Mouse (Mus musculus) CH12.LX (cell line): ENCODE results near the gene Vmn2r19. TPM values are rescaled to one million over a fixed set of nuclear protein-coding genes. Genes with fewer than 3 reads are reported as not detected.

Source experiments
- DNase-seq: peaks from one replicate; pipeline ENCODE4 v3.0.0-alpha.2; 2013; ENCODE audit errors: extremely low read depth
- H3K27ac ChIP-seq: 2 replicates; pipeline ENCODE4 v1.5.1; 2012; ENCODE audit warnings: low read depth, mild to moderate bottlenecking, control low read depth, moderate library complexity; ENCODE audit not compliant: insufficient read depth
- H3K27me3 ChIP-seq: replicated peaks from 2 replicates; pipeline ENCODE3; 2012; ENCODE audit warnings: inconsistent platforms
- H3K36me3 ChIP-seq, 2 experiments: replicated peaks in 1 of 2; 2 replicates each; pipeline versions ENCODE3 to v1.6.1; 2012; ENCODE audit warnings: inconsistent platforms in 1 of 2, low read length in 1 of 2, mild to moderate bottlenecking in 1 of 2, mixed read lengths in 1 of 2, moderate library complexity in 1 of 2; ENCODE audit not compliant: control insufficient read depth in 1 of 2, insufficient read depth in 1 of 2
- H3K4me1 ChIP-seq, 2 experiments: 2 replicates each; pipeline ENCODE4 v1.6.1; 2012; ENCODE audit warnings: inconsistent platforms in 1 of 2, moderate library complexity in 1 of 2; ENCODE audit not compliant: insufficient read depth in 2 of 2, control insufficient read depth in 1 of 2
- H3K4me2 ChIP-seq: 2 replicates; pipeline ENCODE4 v1.6.1; 2012; ENCODE audit warnings: low read depth, mild to moderate bottlenecking, control low read depth; ENCODE audit not compliant: poor library complexity, insufficient read depth, severe bottlenecking
- H3K4me3 ChIP-seq, 3 experiments: fragments of 150-350 bp in 1 of 3; sonication (generic) in 1 of 3; replicated peaks in 1 of 3; 2 replicates each; pipeline versions ENCODE3 to v1.5.1; 2011 to 2012; ENCODE audit warnings: low read depth in 2 of 3, low read length in 2 of 3, mild to moderate bottlenecking in 2 of 3, moderate library complexity in 2 of 3, control low read depth in 1 of 3, improper control_type of control experiment in 1 of 3, inconsistent platforms in 1 of 3, mixed read lengths in 1 of 3; ENCODE audit not compliant: poor library complexity in 1 of 3
- H3K79me2 ChIP-seq: replicated peaks from 2 replicates; pipeline ENCODE4 v1.6.1; 2012; ENCODE audit warnings: mild to moderate bottlenecking, moderate library complexity; ENCODE audit not compliant: control insufficient read depth, poor library complexity, insufficient read depth, severe bottlenecking; ENCODE audit errors: extremely low read depth
- H3K9ac ChIP-seq: 2 replicates; pipeline ENCODE4 v1.6.1; 2012; ENCODE audit warnings: low read depth, mild to moderate bottlenecking, control low read depth, moderate library complexity; ENCODE audit not compliant: insufficient read depth
- H3K9me3 ChIP-seq: replicated peaks from 2 replicates; pipeline ENCODE3; 2012; ENCODE audit warnings: low read length, inconsistent platforms, mixed read lengths
- CHD1 ChIP-seq: IDR thresholded peaks from 2 replicates; pipeline ENCODE4 v1.6.1; 2012; ENCODE audit warnings: low read depth, low read length, improper control_type of control experiment, inconsistent platforms
- CHD2 ChIP-seq: IDR thresholded peaks from 2 replicates; pipeline ENCODE4 v1.6.1; 2011; ENCODE audit warnings: low read length, improper control_type of control experiment
- CTCF ChIP-seq, 2 experiments: IDR thresholded peaks in 1 of 2; conservative IDR thresholded peaks in 1 of 2; 2 replicates each; pipeline ENCODE4 v1.5.1; 2011 to 2012; ENCODE audit warnings: low read depth in 2 of 2, low read length in 2 of 2, improper control_type of control experiment in 1 of 2, inconsistent platforms in 1 of 2, mild to moderate bottlenecking in 1 of 2, moderate library complexity in 1 of 2
- E2F4 ChIP-seq: IDR thresholded peaks from 2 replicates; pipeline ENCODE4 v1.6.1; 2011; ENCODE audit warnings: low read depth, low read length, improper control_type of control experiment; ENCODE audit not compliant: insufficient replicate concordance
- EP300 ChIP-seq: IDR thresholded peaks from 2 replicates; pipeline ENCODE4 v1.6.1; 2011; ENCODE audit warnings: low read length, improper control_type of control experiment
- ETS1 ChIP-seq: conservative IDR thresholded peaks from 2 replicates; pipeline ENCODE4 v1.6.1; 2012; ENCODE audit warnings: low read depth, mild to moderate bottlenecking, inconsistent platforms, low read length, improper control_type of control experiment, moderate library complexity
- HCFC1 ChIP-seq: IDR thresholded peaks from 2 replicates; pipeline ENCODE4 v1.6.1; 2012; ENCODE audit warnings: low read depth, mild to moderate bottlenecking, inconsistent platforms, low read length, improper control_type of control experiment
- IRF4 ChIP-seq: IDR thresholded peaks from 2 replicates; pipeline ENCODE4 v1.6.1; 2014; ENCODE audit warnings: low read depth, mild to moderate bottlenecking, inconsistent platforms, low read length, improper control_type of control experiment
- JUN ChIP-seq: IDR thresholded peaks from 2 replicates; pipeline ENCODE4 v1.6.1; 2011; ENCODE audit warnings: low read depth, mild to moderate bottlenecking, low read length, improper control_type of control experiment, moderate library complexity; ENCODE audit not compliant: insufficient read depth
- JUND ChIP-seq: conservative IDR thresholded peaks from 2 replicates; pipeline ENCODE4 v1.6.1; 2011; ENCODE audit warnings: low read depth, low read length, improper control_type of control experiment
- KAT2A ChIP-seq: IDR thresholded peaks from 2 replicates; pipeline ENCODE4 v1.6.1; 2012; ENCODE audit warnings: low read length, improper control_type of control experiment, inconsistent platforms; ENCODE audit not compliant: insufficient replicate concordance
- MAFK ChIP-seq: IDR thresholded peaks from 2 replicates; pipeline ENCODE4 v1.6.1; 2011; ENCODE audit warnings: low read length, improper control_type of control experiment; ENCODE audit not compliant: insufficient replicate concordance
- MAX ChIP-seq: IDR thresholded peaks from 2 replicates; pipeline ENCODE4 v1.6.1; 2011; ENCODE audit warnings: low read length, improper control_type of control experiment
- MAZ ChIP-seq: IDR thresholded peaks from 2 replicates; pipeline ENCODE4 v1.6.1; 2012; ENCODE audit warnings: low read depth, mild to moderate bottlenecking, inconsistent platforms, low read length, improper control_type of control experiment, moderate library complexity
- MYC ChIP-seq: IDR thresholded peaks from 2 replicates; pipeline ENCODE4 v1.6.1; 2011; ENCODE audit warnings: low read depth, mild to moderate bottlenecking, improper control_type of control experiment, low read length
- NRF1 ChIP-seq: IDR thresholded peaks from 2 replicates; pipeline ENCODE4 v1.6.1; 2014; ENCODE audit warnings: low read depth, mild to moderate bottlenecking, inconsistent platforms, low read length, improper control_type of control experiment, moderate library complexity
- RAD21 ChIP-seq: IDR thresholded peaks from 2 replicates; pipeline ENCODE4 v1.6.1; 2011; ENCODE audit warnings: low read depth, mild to moderate bottlenecking, low read length, improper control_type of control experiment, moderate library complexity
- RCOR1 ChIP-seq: conservative IDR thresholded peaks from 2 replicates; pipeline ENCODE4 v1.6.1; 2012; ENCODE audit warnings: low read depth, mild to moderate bottlenecking, inconsistent platforms, low read length, improper control_type of control experiment
- SIN3A ChIP-seq: IDR thresholded peaks from 2 replicates; pipeline ENCODE4 v1.6.1; 2012; ENCODE audit warnings: low read length, improper control_type of control experiment, inconsistent platforms
- SMC3 ChIP-seq: IDR thresholded peaks from 2 replicates; pipeline ENCODE4 v1.6.1; 2011; ENCODE audit warnings: low read depth, low read length, improper control_type of control experiment
- TBP ChIP-seq: conservative IDR thresholded peaks from 2 replicates; pipeline ENCODE4 v1.6.1; 2011; ENCODE audit warnings: low read depth, low read length, improper control_type of control experiment
- TCF12 ChIP-seq: IDR thresholded peaks from 2 replicates; pipeline ENCODE4 v1.6.1; 2014; ENCODE audit warnings: low read depth, mild to moderate bottlenecking, inconsistent platforms, low read length, improper control_type of control experiment
- USF2 ChIP-seq: conservative IDR thresholded peaks from 2 replicates; pipeline ENCODE4 v1.6.1; 2011; ENCODE audit warnings: low read depth, low read length, improper control_type of control experiment
- ZC3H11A ChIP-seq: IDR thresholded peaks from 2 replicates; pipeline ENCODE4 v1.6.1; 2012; ENCODE audit warnings: low read depth, mild to moderate bottlenecking, inconsistent platforms, low read length, improper control_type of control experiment
- ZNF384 ChIP-seq: IDR thresholded peaks from 2 replicates; pipeline ENCODE4 v1.6.1; 2012; ENCODE audit warnings: low read depth, low read length, improper control_type of control experiment, inconsistent platforms
- dilution Hi-C: fragments of 300-500 bp; cut with MboI; formaldehyde crosslinking; loops from 2 replicates; pipeline ENCODE4 v1.14.3; 2020; ENCODE audit warnings: low sequenced_read_pairs; ENCODE audit not compliant: extremely low pct_unique_long_range_greater_than_20kb, extremely low pct_ligation_motif_present
- in situ Hi-C: fragments of 300-500 bp; cut with MboI; formaldehyde crosslinking; loops from 3 replicates; pipeline ENCODE4 v1.14.3; 2019; ENCODE audit warnings: low sequenced_read_pairs, low pct_ligation_motif_present, low pct_unique_long_range_greater_than_20kb, mixed read lengths
- polyA plus RNA-seq: library from polyadenylated mRNA; unstranded; fragments of >175 nt; gene quantifications from 2 replicates; pipeline ENCODE4 v1.2.1, GENCODE M21; 2012; ENCODE audit warnings: low read depth; ENCODE audit not compliant: insufficient read length
- total RNA-seq, 2 experiments: library from RNA; depleted of rRNA; stranded (reverse); fragments of 300-350 nt in 1 of 2; fragments of >200 nt in 1 of 2; gene quantifications; 2 replicates each; pipeline ENCODE4 v1.2.3; 2012 to 2014

Gene Vmn2r19
- total RNA-seq (2012; rRNA removed) (not detected in 2 replicates), total RNA-seq (2014; rRNA removed) (not detected in 2 replicates), polyA plus RNA-seq (not detected in 2 replicates)

DNA sequence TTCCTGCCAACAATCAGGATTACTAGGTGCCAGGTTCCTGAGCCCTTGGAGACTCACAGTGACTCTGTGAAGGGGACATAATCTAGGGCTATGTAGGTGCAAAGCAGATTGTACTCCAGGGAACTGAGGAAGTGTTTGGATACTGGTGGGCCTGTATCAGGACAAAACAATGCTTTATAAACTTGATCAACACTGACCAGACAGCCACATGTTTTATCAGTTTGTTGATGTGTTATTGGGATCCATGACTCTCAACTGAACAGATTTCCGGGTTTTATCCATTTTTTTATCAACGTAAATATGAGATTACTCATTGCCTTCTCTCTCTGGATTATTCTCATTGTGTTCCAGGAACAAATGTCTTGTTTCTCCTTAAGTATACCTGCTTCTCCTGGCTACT, at the start of gene Vmn2r19:
TSS of gene Vmn2r19 (plus strand) at position 301 of the 400 bp plus-strand sequence.
- no peak for TF ChIP-seq JUND
- no peak for TF ChIP-seq SIN3A
- no peak for TF ChIP-seq NRF1
- no peak for TF ChIP-seq TBP
- TF ChIP-seq RCOR1: no peak
- no peak for TF ChIP-seq TCF12
- TF ChIP-seq EP300: no peak
- TF ChIP-seq KAT2A: no peak
- TF ChIP-seq CHD2: no peak
- no peak for TF ChIP-seq JUN
- no peak for TF ChIP-seq MYC
- TF ChIP-seq USF2: no peak
- TF ChIP-seq ZC3H11A: no peak
- TF ChIP-seq CTCF (conservative IDR thresholded peaks at IDR 0.05 in 1 of 2, IDR thresholded peaks at IDR 0.05 in 1 of 2; ENCODE audit: low read depth in 2 of 2, low read length in 2 of 2): no peak
- TF ChIP-seq RAD21: no peak
- Histone ChIP-seq H3K36me3 (no peaks in the 10 kb centered on the region), H3K27ac (no peak within 1 kb of the TSS), H3K9me3 (no peaks in the 10 kb centered on the region), H3K79me2 (no peaks in the 10 kb centered on the region), H3K4me2 (no peak within 1 kb of the TSS), H3K27me3 (peaks cover 15% of the 10 kb centered on the region), H3K9ac (no peak within 1 kb of the TSS), H3K4me1 (no peaks in the 10 kb centered on the region), H3K4me3 (no peak within 1 kb of the TSS)
- no peak for DNase-seq
- in situ Hi-C loops: no loop called here
- dilution Hi-C loops: no loop called here

DNA sequence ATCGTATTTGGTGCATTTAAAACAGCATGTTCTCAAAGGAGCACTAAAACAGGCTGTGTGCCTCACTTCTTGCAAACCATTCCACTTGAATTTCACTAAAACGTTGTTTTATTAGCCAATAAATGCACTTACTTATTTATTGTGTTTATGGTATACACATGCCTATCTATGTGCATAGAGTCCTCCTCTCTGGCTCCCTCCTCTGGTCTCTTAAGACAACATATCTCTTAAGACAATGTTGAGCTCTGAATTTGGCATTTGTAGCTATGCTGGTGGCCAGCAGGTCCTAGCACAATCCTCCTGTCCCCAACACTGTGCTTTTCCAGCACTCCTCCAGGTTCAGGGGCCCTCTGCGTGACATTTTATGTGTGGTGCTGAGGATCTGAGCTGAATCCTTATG, 49.2 kb upstream of the Vmn2r19 start:
- Histone ChIP-seq H3K4me3 (no peak overlapping the region), H3K36me3 (no peaks in the 10 kb centered on the region), H3K4me2 (no peak overlapping the region), H3K27ac (no peak overlapping the region), H3K9me3 (no peaks in the 10 kb centered on the region), H3K79me2 (no peaks in the 10 kb centered on the region), H3K27me3 (no peaks in the 10 kb centered on the region), H3K9ac (no peak overlapping the region), H3K4me1 (peaks cover 0 to 2% of the 10 kb centered on the region in 2 experiments; a peak in 1 of 4 replicates)
- DNase-seq: no peak
- dilution Hi-C loops: no loop called here
- TF ChIP-seq SMC3 (peak; percentile 16; the same call in 1 of the 2 replicates), TCF12 (no peak), EP300 (no peak), ZNF384 (no peak), RCOR1 (no peak), MAZ (no peak), E2F4 (no peak), ZC3H11A (no peak), CHD1 (no peak), CTCF (conservative IDR thresholded peaks at IDR 0.05 in 1 of 2, IDR thresholded peaks at IDR 0.05 in 1 of 2; ENCODE audit: low read depth in 2 of 2, low read length in 2 of 2) (peak in 1 of 2 experiments; percentile 40; a peak in 2 of 4 replicates), NRF1 (no peak), IRF4 (no peak), ETS1 (no peak), HCFC1 (no peak), MAFK (no peak), MAX (no peak)
- in situ Hi-C loops: loop anchor here (10.0 kb wide), 1 partner anchor 364 kb away; no protein-coding TSS in a partner anchor
